Mouse (Mus musculus) megakaryocyte, embryonic 14.5 days (primary cell): Measurements from ENCODE around the gene Tmcc3.

Source experiments
- FLI1 ChIP-seq: IDR thresholded peaks from 2 replicates; pipeline ENCODE4 v1.6.1; 2012; ENCODE audit warnings: low read length, inconsistent platforms, mixed read lengths
- GATA1 ChIP-seq: IDR thresholded peaks from 3 replicates; pipeline ENCODE4 v1.6.1; 2012; ENCODE audit warnings: mixed read lengths, low read length, inconsistent platforms, borderline replicate concordance

DNA sequence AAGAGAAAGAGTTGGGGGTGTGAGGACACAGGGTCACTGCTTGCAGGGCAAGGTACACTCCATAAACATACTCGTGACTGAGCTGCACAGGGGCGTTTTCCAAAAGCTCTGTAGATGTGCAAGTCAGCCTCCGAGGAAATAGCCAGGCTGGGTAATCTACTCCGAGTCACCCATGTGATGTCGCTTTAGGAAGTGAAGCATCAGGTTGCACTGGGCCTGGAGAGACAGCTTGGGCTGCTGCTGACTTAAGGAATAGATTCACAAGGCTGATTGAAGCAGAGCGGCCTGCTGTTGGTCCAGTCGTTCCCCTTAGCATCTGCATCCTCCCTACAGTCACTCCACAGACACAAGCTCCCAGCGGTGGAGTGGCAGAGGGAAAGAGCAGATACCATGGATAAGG, 274.1 kb downstream of the Tmcc3 start:
- TF ChIP-seq GATA1 = no peak
- TF ChIP-seq FLI1 = no peak
